In genomic region chr1:153109836-153110235, GRCm38 (mm10) we compare ENCODE assay signal across 26 mouse cellular contexts.
DNase-seq lines count a peak whose midpoint lies in the region; ATAC-seq and TF ChIP-seq lines count a peak whose summit lies in the region.
"Had no signal": no experiment of that assay in that cellular context is flagged by ENCODE, and none has a peak within 500 bp of the region (broad histone marks: within the 10 kb centered on the region; RNA-seq: fewer than 3 reads in every experiment).

No protein-coding gene starts in this region.

- peak; percentile 51 for ATAC-seq in lung, postnatal 0 days
- ATAC-seq: CD4-positive, CD25-positive, alpha-beta regulatory T cell, adult 4 months; forebrain, embryonic 14.5 days; forebrain, embryonic 16.5 days; Patski had no signal

- H3K27me3 ChIP-seq in lung, postnatal 0 days (replicated peaks; ENCODE audit: insufficient read depth, low read length): no peaks in the 10 kb centered on the region
- no peaks in the 10 kb centered on the region for H3K27me3 ChIP-seq in ES-Bruce4 (ENCODE audit: control insufficient read depth, insufficient read depth, low read length, poor library complexity, severe bottlenecking)
- H3K27me3 ChIP-seq: CH12.LX; embryonic facial prominence, embryonic 13.5 days; embryonic facial prominence, embryonic 15.5 days; forebrain, embryonic 12.5 days; Patski had no signal

- no peak overlapping the region for H3K27ac ChIP-seq in lung, postnatal 0 days (ENCODE audit: low read length)
- H3K27ac ChIP-seq in ES-Bruce4 (ENCODE audit: insufficient read depth, low read length): peak overlapping the region; percentile 40
- H3K27ac ChIP-seq: embryonic facial prominence, embryonic 13.5 days; embryonic facial prominence, embryonic 15.5 days; forebrain, embryonic 10.5 days; forebrain, embryonic 12.5 days had no signal

- no peak overlapping the region for H3K4me2 ChIP-seq in lung, postnatal 0 days (replicated peaks; ENCODE audit: low read depth, low read length)
- H3K4me2 ChIP-seq: embryonic facial prominence, embryonic 13.5 days; embryonic facial prominence, embryonic 15.5 days; forebrain, embryonic 12.5 days had no signal

- WGBS in lung, postnatal 0 days: 34% methylated on average over 3 of the region's 3 CpGs
- WGBS in lung, adult 2 months: 50% methylated on average over 3 of the region's 3 CpGs

- 0 out of 2 replicates have a peak, but pooled peaks cover 2% of the 10 kb centered on the region for H3K4me1 ChIP-seq in lung, postnatal 0 days (ENCODE audit: insufficient read depth, low read depth, low read length)
- H3K4me1 ChIP-seq in lung, adult 2 months (ENCODE audit: control insufficient read depth, insufficient read depth, low read length): no peaks in the 10 kb centered on the region
- H3K4me1 ChIP-seq in ES-Bruce4 (ENCODE audit: control insufficient read depth, insufficient read depth, low read length): peaks cover 4% of the 10 kb centered on the region
- H3K4me1 ChIP-seq: embryonic facial prominence, embryonic 15.5 days; forebrain, embryonic 10.5 days had no signal

- TF ChIP-seq EP300 in lung, postnatal 0 days (IDR thresholded peaks at IDR 0.05): no peak
- TF ChIP-seq EP300 in ES-Bruce4 (IDR thresholded peaks at IDR 0.05; ENCODE audit: insufficient read depth, low read depth, low read length): no peak

- no peaks in the 10 kb centered on the region for H3K36me3 ChIP-seq in lung, postnatal 0 days (ENCODE audit: insufficient read depth, low read length)
- no peaks in the 10 kb centered on the region for H3K36me3 ChIP-seq in ES-Bruce4 (ENCODE audit: control insufficient read depth, insufficient read depth, low read length, poor library complexity, severe bottlenecking)
- H3K36me3 ChIP-seq: embryonic facial prominence, embryonic 13.5 days; embryonic facial prominence, embryonic 15.5 days; forebrain, embryonic 10.5 days; forebrain, embryonic 12.5 days; G1E had no signal

- no peak for TF ChIP-seq CTCF in lung, postnatal 0 days (IDR thresholded peaks at IDR 0.05)
- no peak for TF ChIP-seq CTCF in lung, adult 2 months (IDR thresholded peaks at IDR 0.05; ENCODE audit: insufficient read depth, low read length)
- no peak for TF ChIP-seq CTCF in ES-Bruce4 (IDR thresholded peaks at IDR 0.05; ENCODE audit: low read depth, low read length)

- TF ChIP-seq POLR2A in lung, adult 2 months (IDR thresholded peaks at IDR 0.05; ENCODE audit: borderline replicate concordance, extremely low read depth, low read depth, low read length): no peak
- TF ChIP-seq POLR2A in ES-Bruce4 (IDR thresholded peaks at IDR 0.05; ENCODE audit: insufficient read depth, low read length): no peak

- peak; percentile 75 for DNase-seq in lung, postnatal 0 days (ENCODE audit: low spot score)
- no peak for DNase-seq in lung, adult 2 months
- DNase-seq in ZHBTc4 (ENCODE audit: low read depth, low spot score): peak; percentile 35
- no peak for DNase-seq in adrenal gland, adult 18-20 months (ENCODE audit: low spot score in 2 of 2)
- DNase-seq: adrenal gland, adult 8-10 months; adrenal gland, postnatal 14 days; adrenal gland, postnatal 36 days; B cell, adult 2 months; cerebellum, adult 11-12 months; cerebellum, adult 8-10 months; cerebellum, adult 9-11 months; cerebellum, postnatal 14 days; cerebellum, postnatal 36 days; embryo, embryonic 11 days had no signal

- H3K9ac ChIP-seq in lung, postnatal 0 days (replicated peaks; ENCODE audit: low read depth): no peak overlapping the region
- no peak overlapping the region for H3K9ac ChIP-seq in ES-Bruce4 (ENCODE audit: low read depth, poor library complexity, severe bottlenecking)
- H3K9ac ChIP-seq: embryonic facial prominence, embryonic 13.5 days; embryonic facial prominence, embryonic 15.5 days; forebrain, embryonic 12.5 days had no signal

- H3K4me3 ChIP-seq in lung, postnatal 0 days (ENCODE audit: low read depth, low read length): no peak overlapping the region
- no peak overlapping the region for H3K4me3 ChIP-seq in lung, adult 2 months (replicated peaks; ENCODE audit: extremely low read depth, low read depth, low read length)
- H3K4me3 ChIP-seq in ES-Bruce4 (ENCODE audit: low read depth, low read length): no peak overlapping the region
- H3K4me3 ChIP-seq: embryonic facial prominence, embryonic 13.5 days; embryonic facial prominence, embryonic 15.5 days; erythroblast, embryonic 14.5 days; forebrain, embryonic 10.5 days; forebrain, embryonic 12.5 days had no signal

- H3K9me3 ChIP-seq in lung, postnatal 0 days (ENCODE audit: low read length): no peaks in the 10 kb centered on the region
- no peaks in the 10 kb centered on the region for H3K9me3 ChIP-seq in ES-Bruce4 (replicated peaks; ENCODE audit: control insufficient read depth, insufficient read depth, low read length, poor library complexity, severe bottlenecking)
- H3K9me3 ChIP-seq: embryonic facial prominence, embryonic 13.5 days; embryonic facial prominence, embryonic 15.5 days; forebrain, embryonic 10.5 days; forebrain, embryonic 12.5 days; G1E had no signal

Comparison
In these comparisons a context has a peak if more than half of its experiments do, and no peak if none do; other contexts are left out.
1. DNase-seq: peak in lung, postnatal 0 days (single experiment) and ZHBTc4 (single experiment); none in lung, adult 2 months (single experiment) and adrenal gland, adult 18-20 months (0 of 2).